Mouse (Mus musculus) spleen, adult 2 months (tissue): ENCODE results near the gene Stxbp4. TPM values are rescaled to one million over a fixed set of nuclear protein-coding genes. Genes with fewer than 3 reads are reported as not detected.

Source experiments
- DNase-seq, 2 experiments: peaks; one replicate each; pipeline versions ENCODE4 v3.0.0 to v3.0.0-alpha.2; 2012 to 2021; ENCODE audit warnings: low spot score in 2 of 2, low read depth in 1 of 2
- H3K27ac ChIP-seq: fragments of 200-500 bp; 2 replicates; pipeline ENCODE4 v1.5.1; 2012; ENCODE audit warnings: low read length, inconsistent platforms; ENCODE audit not compliant: insufficient read depth
- H3K27me3 ChIP-seq: fragments of 200-500 bp; 2 replicates; pipeline ENCODE4 v1.6.1; 2012; ENCODE audit warnings: mild to moderate bottlenecking, moderate library complexity, low read length, inconsistent platforms; ENCODE audit not compliant: control insufficient read depth, insufficient read depth
- H3K36me3 ChIP-seq: fragments of 200-500 bp; 2 replicates; pipeline ENCODE4 v1.6.1; 2012; ENCODE audit warnings: mild to moderate bottlenecking, low read length, inconsistent platforms; ENCODE audit not compliant: control insufficient read depth, insufficient read depth
- H3K4me1 ChIP-seq: fragments of 200-500 bp; 2 replicates; pipeline ENCODE4 v1.6.1; 2011; ENCODE audit warnings: inconsistent platforms; ENCODE audit not compliant: control insufficient read depth, insufficient read depth, insufficient read length
- H3K4me3 ChIP-seq: fragments of 200-500 bp; 2 replicates; pipeline ENCODE4 v1.5.1; 2011; ENCODE audit warnings: mild to moderate bottlenecking, inconsistent platforms; ENCODE audit not compliant: insufficient read depth, insufficient read length; ENCODE audit errors: extremely low read depth
- CTCF ChIP-seq: fragments of 200-500 bp; IDR thresholded peaks from 2 replicates; pipeline ENCODE4 v1.5.1; 2011; ENCODE audit warnings: mild to moderate bottlenecking, inconsistent platforms; ENCODE audit not compliant: insufficient read depth, insufficient read length, insufficient replicate concordance; ENCODE audit errors: extremely low read depth
- POLR2A ChIP-seq: fragments of 200-500 bp; IDR thresholded peaks from 2 replicates; pipeline ENCODE4 v1.6.1; 2011; ENCODE audit warnings: low read depth, low read length, inconsistent platforms
- WGBS: fragments of 180-500 bp; shearing (Covaris S2); methylation state at CpG from one replicate; pipeline ENCODE4 v1.1.7; 2018; 5-methylcytosine and 5-hydroxymethylcytosine counted together
- polyA plus RNA-seq: library from polyadenylated mRNA; depleted of rRNA; stranded (reverse); fragments of >200 nt; gene quantifications from 2 replicates; pipeline ENCODE4 v1.2.3, GENCODE M21; 2012

Stxbp4 gene
- polyA plus RNA-seq, 1 experiment, result 0.88 TPM

- H3K4me3 ChIP-seq, result no peak overlapping the region
- no peaks in the 10 kb centered on the region for H3K27me3 ChIP-seq
- DNase-seq, result no peak
- H3K36me3 ChIP-seq, result no peaks in the 10 kb centered on the region
- TF ChIP-seq CTCF (no peak), POLR2A (no peak)
- H3K27ac ChIP-seq, result no peak overlapping the region
- no peaks in the 10 kb centered on the region for H3K4me1 ChIP-seq
- WGBS, result 96% methylated on average over 1 of the region's 1 CpGs
These were observed 42.1 kb downstream of the Stxbp4 start for GRCm38 (mm10) chr11:90595826-90596225.

DNA sequence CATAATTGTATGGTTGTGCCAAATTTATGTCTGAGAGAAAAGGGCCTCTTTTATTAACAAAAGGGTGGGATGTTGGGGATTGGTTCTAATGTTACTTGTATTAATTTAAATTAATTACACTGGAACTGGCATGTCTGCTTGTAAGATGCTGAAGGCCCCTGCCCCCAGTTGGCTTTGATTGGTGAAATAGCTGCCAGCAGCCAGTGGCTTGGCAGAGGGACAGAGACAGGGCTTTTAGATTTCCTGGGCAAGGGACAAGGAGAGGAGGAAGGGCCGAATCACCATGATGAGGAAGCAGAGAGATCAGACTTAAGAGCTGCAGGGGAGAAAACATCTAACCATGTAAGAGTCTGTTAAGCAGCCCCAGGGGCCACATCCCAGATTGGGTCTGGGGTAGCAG, 46.9 kb downstream of the Stxbp4 start:
- 61% methylated on average over 1 of the region's 1 CpGs for WGBS
- no peaks in the 10 kb centered on the region for H3K4me1 ChIP-seq
- no peak for DNase-seq

GRCm38 (mm10) chr11:90586203-90586602, 51.7 kb downstream of the Stxbp4 start:
- Histone ChIP-seq H3K4me3 (no peak overlapping the region), H3K4me1 (no peaks in the 10 kb centered on the region), H3K36me3 (no peaks in the 10 kb centered on the region), H3K27me3 (no peaks in the 10 kb centered on the region), H3K27ac (no peak overlapping the region)
- 28% methylated on average over 8 of the region's 8 CpGs for WGBS
- no peak for TF ChIP-seq POLR2A
- no peak for TF ChIP-seq CTCF
- DNase-seq, result no peak

More for the DNA sequence above, 46.9 kb downstream of the Stxbp4 start:
- H3K4me3 ChIP-seq, result no peak overlapping the region
- H3K27me3 ChIP-seq, result no peaks in the 10 kb centered on the region
- H3K36me3 ChIP-seq, result no peaks in the 10 kb centered on the region
- TF ChIP-seq POLR2A (no peak), CTCF (no peak)
- H3K27ac ChIP-seq, result no peak overlapping the region

GRCm38 (mm10) chr11:90585754-90586153, 52.1 kb downstream of the Stxbp4 start:
- Histone ChIP-seq H3K4me1 (no peaks in the 10 kb centered on the region), H3K36me3 (no peaks in the 10 kb centered on the region), H3K27me3 (no peaks in the 10 kb centered on the region), H3K4me3 (no peak overlapping the region), H3K27ac (no peak overlapping the region)
- no peak for DNase-seq
- no peak for TF ChIP-seq POLR2A
- no peak for TF ChIP-seq CTCF
- 45% methylated on average over 2 of the region's 2 CpGs for WGBS

DNA sequence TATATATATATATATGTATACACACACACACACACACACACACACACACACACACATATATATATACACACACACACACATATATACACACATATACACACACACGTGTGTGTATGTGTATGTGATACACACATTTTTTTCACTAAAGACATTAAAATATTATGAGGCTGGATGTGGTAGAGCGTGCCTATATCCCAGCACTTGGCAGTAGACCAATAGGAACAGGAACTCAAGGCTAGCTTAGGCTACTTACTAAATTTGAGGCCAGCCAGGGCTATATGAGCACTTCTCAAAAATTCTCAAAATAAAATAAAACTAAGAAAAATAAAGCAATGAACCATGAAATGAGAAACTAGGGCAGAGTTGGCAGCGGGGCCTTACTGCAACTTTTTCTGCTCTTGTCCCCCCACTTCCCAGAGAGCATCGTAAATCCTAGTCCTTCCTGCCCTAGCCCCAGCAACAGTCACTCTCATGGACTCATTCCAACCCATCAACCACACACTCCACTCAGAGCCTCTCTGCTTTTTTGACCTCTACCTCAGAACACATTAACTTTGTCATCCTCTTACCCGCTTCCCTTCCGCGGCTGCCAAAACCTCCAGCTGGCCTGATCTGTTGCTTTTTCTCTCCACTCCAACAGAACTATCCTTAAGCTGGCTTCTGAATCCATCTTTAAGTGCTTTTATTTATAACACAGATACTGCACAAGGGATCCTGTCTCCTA, 60.7 kb downstream of the Stxbp4 start:
- no peak for DNase-seq
- no peaks in the 10 kb centered on the region for H3K36me3 ChIP-seq
- no peaks in the 10 kb centered on the region for H3K4me1 ChIP-seq
- no peak overlapping the region for H3K27ac ChIP-seq
- WGBS, result 47% methylated on average over 7 of the region's 7 CpGs
- H3K27me3 ChIP-seq, result no peaks in the 10 kb centered on the region
- H3K4me3 ChIP-seq, result no peak overlapping the region
- TF ChIP-seq CTCF, result no peak
- TF ChIP-seq POLR2A, result no peak

DNA sequence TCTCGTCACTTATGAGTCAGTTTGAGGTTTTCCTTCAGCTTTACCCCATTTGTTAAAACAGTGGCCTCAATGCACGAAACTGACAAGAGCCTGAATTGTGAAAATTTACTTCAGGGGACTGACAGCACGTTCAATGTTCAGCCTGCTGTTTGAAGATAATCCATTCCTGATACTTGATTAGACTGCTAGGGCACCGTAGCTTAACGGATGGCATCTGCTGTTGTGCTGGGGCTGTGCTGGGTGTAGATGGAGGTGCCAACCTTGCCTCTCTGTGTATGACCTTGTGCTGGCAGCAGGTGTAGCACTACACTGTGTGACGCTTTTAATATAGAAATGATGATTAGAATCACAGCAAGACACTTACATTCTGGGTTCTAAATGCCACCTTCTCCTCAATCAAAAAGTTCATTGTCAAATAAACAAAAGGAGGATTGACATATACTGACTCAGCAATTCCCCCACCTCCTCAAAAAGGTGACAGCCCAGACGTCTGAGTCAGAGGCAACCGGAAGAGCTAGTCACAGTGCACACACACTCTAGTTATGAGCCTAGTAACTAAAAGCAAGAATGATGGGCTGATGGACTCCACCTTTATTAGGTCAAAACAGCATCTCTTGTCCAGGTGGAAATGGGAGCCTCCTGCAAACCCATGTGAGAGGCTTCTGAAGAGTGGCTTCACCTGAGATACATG, 61.5 kb downstream of the Stxbp4 start:
- no peak for TF ChIP-seq POLR2A
- no peak for TF ChIP-seq CTCF
- Histone ChIP-seq H3K36me3 (no peaks in the 10 kb centered on the region), H3K4me3 (no peak overlapping the region), H3K4me1 (no peaks in the 10 kb centered on the region), H3K27ac (no peak overlapping the region), H3K27me3 (no peaks in the 10 kb centered on the region)
- WGBS, result 66% methylated on average over 8 of the region's 8 CpGs
- no peak for DNase-seq
